Mouse (Mus musculus) kidney, adult 10 weeks (tissue): ENCODE measurements around the gene Tnfrsf19. TPM values are rescaled to one million over a fixed set of nuclear protein-coding genes. Genes with fewer than 3 reads are reported as not detected.

Experiments used
- polyA plus RNA-seq: library from polyadenylated mRNA; stranded (reverse); fragments of 350-450 nt; fragmentation: Illumina TruSeq; extraction: RNeasy Lipid Tissue Mini Kit (QIAGEN cat#74804); gene quantifications from one replicate; pipeline ENCODE4 v1.2.3, GENCODE M21; 2014; ENCODE audit warnings: low read depth, low replicate concordance

The Tnfrsf19 gene
- polyA plus RNA-seq = 1.7 TPM

GRCm38 (mm10) chr14:61046091-61046681, at the start of gene Tnfrsf19:
Gene Tnfrsf19 (minus strand): TSS chr14:61046490.

Other genes with a start within 250 kb of the Tnfrsf19 start
- 2.1 TPM for gene Sacs, start 92.0 kb upstream of the Tnfrsf19 start, polyA plus RNA-seq
- gene Sgcg, start 212.0 kb upstream of the Tnfrsf19 start, polyA plus RNA-seq = not detected